Mouse (Mus musculus) erythroblast, embryonic 14.5 days (primary cell): ENCODE measurements around the gene Ryr3.

Source experiments
- GATA1 ChIP-seq: IDR thresholded peaks from 2 replicates; pipeline ENCODE4 v1.6.1; 2012; ENCODE audit warnings: low read length, inconsistent platforms, mixed read lengths
- TAL1 ChIP-seq: IDR thresholded peaks from 3 replicates; pipeline ENCODE4 v1.6.1; 2012; ENCODE audit warnings: low read length, inconsistent platforms, mixed read lengths

DNA sequence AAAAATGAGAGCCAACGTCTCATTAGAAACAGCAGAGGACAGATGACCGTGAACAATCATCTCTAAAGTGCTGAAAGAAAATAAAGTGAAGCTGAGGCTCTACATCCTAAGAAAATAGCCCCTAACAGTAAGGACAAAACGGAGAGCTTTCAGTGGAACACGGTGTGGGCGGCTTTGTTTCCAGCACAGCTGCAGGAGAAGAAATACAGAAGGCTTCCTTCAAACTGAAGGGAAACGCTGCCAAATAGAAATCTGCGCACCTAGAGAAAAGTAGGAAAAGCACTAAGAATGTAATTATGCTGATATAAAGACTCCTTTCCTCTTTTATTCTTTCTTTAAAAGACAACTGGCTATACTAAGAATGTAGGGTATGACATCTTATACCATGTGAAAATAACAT, 197.0 kb downstream of the Ryr3 start:
- TF ChIP-seq GATA1 (no peak), TAL1 (no peak)
